Mouse (Mus musculus): Measurements from ENCODE around the gene 2310022A10Rik. TPM values are rescaled to one million over a fixed set of nuclear protein-coding genes. Genes with fewer than 3 reads are reported as not detected.

Gene 2310022A10Rik
- polyA plus RNA-seq, 1 experiment from 2014 or later, result 26.4 TPM

GRCm38 (mm10) chr7:27592217-27592929 lies 39.3 kb downstream of the 2310022A10Rik start:
- Histone ChIP-seq H3K27me3 (ENCODE audit: control insufficient read depth, insufficient read depth, low read length) (no peaks in the 10 kb centered on the region), H3K27ac (peak overlapping the region; percentile 99), H3K4me3 (replicated peaks; ENCODE audit: low read length) (peak overlapping the region; percentile 78), H3K9me3 (ENCODE audit: control insufficient read depth, low read length) (no peaks in the 10 kb centered on the region), H3K9ac (peak overlapping the region; percentile 94), H3K4me1 (replicated peaks; ENCODE audit: control insufficient read depth, insufficient read depth, low read length) (peaks cover 30% of the 10 kb centered on the region), H3K4me2 (replicated peaks) (peak overlapping the region; percentile 82), H3K36me3 (replicated peaks; ENCODE audit: control insufficient read depth, insufficient read depth) (no peaks in the 10 kb centered on the region)
- 4% methylated on average over 17 of the region's 17 CpGs for WGBS
- ATAC-seq (ENCODE audit: low FRiP score), result peak; percentile 66; the same call in 1 of the 2 replicates
- DNase-seq (ENCODE audit: low spot score), result no peak

GRCm38 (mm10) chr7:27592934-27593645 lies 40.1 kb downstream of the 2310022A10Rik start:
- no peaks in the 10 kb centered on the region for H3K36me3 ChIP-seq (replicated peaks; ENCODE audit: control insufficient read depth, insufficient read depth)
- H3K4me3 ChIP-seq (replicated peaks; ENCODE audit: low read length), result peak overlapping the region; percentile 78
- H3K4me1 ChIP-seq (replicated peaks; ENCODE audit: control insufficient read depth, insufficient read depth, low read length), result peaks cover 31% of the 10 kb centered on the region
- H3K27ac ChIP-seq, result peak overlapping the region; percentile 27
- WGBS, result 72% methylated on average over 12 of the region's 12 CpGs
- H3K27me3 ChIP-seq (ENCODE audit: control insufficient read depth, insufficient read depth, low read length), result no peaks in the 10 kb centered on the region
- peak overlapping the region; percentile 94 for H3K9ac ChIP-seq
- no peak for DNase-seq (ENCODE audit: low spot score)
- ATAC-seq (ENCODE audit: low FRiP score), result no peak
- peak overlapping the region; percentile 82 for H3K4me2 ChIP-seq (replicated peaks)
- no peaks in the 10 kb centered on the region for H3K9me3 ChIP-seq (ENCODE audit: control insufficient read depth, low read length)

DNA sequence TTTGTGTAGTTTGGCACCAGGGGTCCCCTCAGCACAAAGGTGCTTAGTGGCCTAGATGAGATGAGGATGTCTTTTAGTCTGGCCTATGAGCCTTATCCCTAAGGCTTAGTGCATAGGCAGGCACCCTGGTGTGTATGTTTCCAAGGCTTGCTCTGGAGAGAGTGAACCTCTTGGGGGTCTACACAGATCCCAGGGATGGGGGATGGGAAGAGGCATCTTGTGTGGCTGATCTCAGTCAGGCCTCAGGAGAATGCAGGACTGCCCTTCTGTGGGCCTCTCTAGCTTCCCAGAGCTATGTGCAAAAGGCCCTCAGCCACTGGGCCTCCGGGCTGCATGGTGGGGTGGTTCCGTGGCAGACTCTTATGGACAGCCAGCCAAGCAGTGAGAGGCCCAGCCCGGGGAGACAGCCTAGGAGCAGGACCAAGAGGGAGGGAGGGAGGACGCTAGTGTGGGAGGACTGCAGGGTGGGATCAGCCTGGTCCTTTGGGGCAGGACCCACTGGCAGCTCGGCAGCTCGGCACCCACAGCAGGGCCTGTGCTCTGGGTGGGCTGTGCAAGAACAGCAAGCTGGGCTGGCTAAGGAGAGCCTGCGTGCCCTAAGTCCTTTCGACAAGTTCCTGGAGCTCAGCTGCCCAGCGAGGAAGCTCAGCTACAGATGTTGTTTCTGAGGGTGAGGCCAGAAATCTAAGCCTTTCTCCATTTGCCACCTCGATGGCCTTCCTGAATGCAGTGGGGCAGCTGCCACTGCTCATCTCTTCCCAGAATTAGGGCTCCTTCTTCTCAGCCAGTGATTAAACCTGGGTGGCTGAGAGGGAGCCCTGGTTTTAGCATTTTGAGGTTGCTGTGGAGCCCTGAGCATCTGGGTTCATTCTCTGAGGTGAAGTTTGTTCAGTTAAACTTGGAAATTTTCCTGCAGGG lies 43.8 kb downstream of the 2310022A10Rik start:
- 65% methylated on average over 9 of the region's 10 CpGs for whole genome bisulfite sequencing
- peak overlapping the region; percentile 36; the same call in 1 of the 2 replicates for H3K27ac ChIP-seq
- no peak overlapping the region for H3K9ac ChIP-seq

GRCm38 (mm10) chr7:27598053-27598452 lies 45.0 kb downstream of the 2310022A10Rik start:
- H3K4me2 ChIP-seq (replicated peaks), result no peak overlapping the region
- H3K27me3 ChIP-seq (ENCODE audit: control insufficient read depth, insufficient read depth, low read length), result no peaks in the 10 kb centered on the region
- H3K9me3 ChIP-seq (ENCODE audit: control insufficient read depth, low read length), result no peaks in the 10 kb centered on the region
- no peak overlapping the region for H3K27ac ChIP-seq
- DNase-seq (ENCODE audit: low spot score) (no peak), ATAC-seq (ENCODE audit: low FRiP score) (no peak)
- H3K4me1 ChIP-seq (replicated peaks; ENCODE audit: control insufficient read depth, insufficient read depth, low read length), result peaks cover 27% of the 10 kb centered on the region
- no peaks in the 10 kb centered on the region for H3K36me3 ChIP-seq (replicated peaks; ENCODE audit: control insufficient read depth, insufficient read depth)
- H3K9ac ChIP-seq, result no peak overlapping the region
- no peak overlapping the region for H3K4me3 ChIP-seq (replicated peaks; ENCODE audit: low read length)
- WGBS, result 83% methylated on average over 7 of the region's 7 CpGs

More for the DNA sequence above, 43.8 kb downstream of the 2310022A10Rik start:
- H3K27me3 ChIP-seq (ENCODE audit: control insufficient read depth, insufficient read depth, low read length), result no peaks in the 10 kb centered on the region
- H3K4me2 ChIP-seq (replicated peaks), result no peak overlapping the region
- H3K9me3 ChIP-seq (ENCODE audit: control insufficient read depth, low read length), result no peaks in the 10 kb centered on the region
- no peak overlapping the region for H3K4me3 ChIP-seq (replicated peaks; ENCODE audit: low read length)
- ATAC-seq (ENCODE audit: low FRiP score) (no peak), DNase-seq (ENCODE audit: low spot score) (no peak)
- no peaks in the 10 kb centered on the region for H3K36me3 ChIP-seq (replicated peaks; ENCODE audit: control insufficient read depth, insufficient read depth)
- peaks cover 35% of the 10 kb centered on the region for H3K4me1 ChIP-seq (replicated peaks; ENCODE audit: control insufficient read depth, insufficient read depth, low read length)

GRCm38 (mm10) chr7:27601628-27602027 lies 48.6 kb downstream of the 2310022A10Rik start:
- WGBS, result 73% methylated on average over 4 of the region's 4 CpGs
- Histone ChIP-seq H3K36me3 (replicated peaks; ENCODE audit: control insufficient read depth, insufficient read depth) (no peaks in the 10 kb centered on the region), H3K27me3 (ENCODE audit: control insufficient read depth, insufficient read depth, low read length) (no peaks in the 10 kb centered on the region), H3K4me1 (replicated peaks; ENCODE audit: control insufficient read depth, insufficient read depth, low read length) (peaks cover 33% of the 10 kb centered on the region), H3K27ac (peak overlapping the region; percentile 43; the same call in 1 of the 2 replicates), H3K9ac (no peak overlapping the region), H3K9me3 (ENCODE audit: control insufficient read depth, low read length) (no peaks in the 10 kb centered on the region), H3K4me2 (replicated peaks) (no peak overlapping the region), H3K4me3 (replicated peaks; ENCODE audit: low read length) (no peak overlapping the region)
- DNase-seq (ENCODE audit: low spot score) (no peak), ATAC-seq (ENCODE audit: low FRiP score) (no peak)

DNA sequence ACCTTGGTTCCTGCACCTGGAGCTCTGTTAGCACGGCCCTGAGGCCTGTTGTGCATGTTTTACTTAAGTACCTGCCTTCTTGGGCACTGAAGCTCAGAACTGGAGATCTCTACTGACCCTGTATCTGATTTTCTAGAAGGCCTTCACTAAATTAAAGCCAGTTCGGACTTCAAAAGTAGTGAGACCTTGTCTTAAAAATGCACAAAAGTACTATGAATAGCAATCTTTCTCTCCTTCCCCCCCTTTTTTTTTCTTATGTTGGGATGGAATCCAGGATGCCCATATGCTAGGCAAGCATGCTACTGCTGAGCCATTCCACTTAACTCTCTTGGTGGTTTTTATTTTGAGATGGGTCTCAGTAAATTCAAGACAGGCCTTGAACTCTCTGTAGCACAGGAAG lies 49.1 kb downstream of the 2310022A10Rik start:
- DNase-seq (ENCODE audit: low spot score) (no peak), ATAC-seq (ENCODE audit: low FRiP score) (no peak)
- Histone ChIP-seq H3K4me2 (replicated peaks) (no peak overlapping the region), H3K4me1 (replicated peaks; ENCODE audit: control insufficient read depth, insufficient read depth, low read length) (peaks cover 31% of the 10 kb centered on the region; the same call in 1 of the 2 replicates), H3K27me3 (ENCODE audit: control insufficient read depth, insufficient read depth, low read length) (no peaks in the 10 kb centered on the region), H3K27ac (no peak overlapping the region; the same call in 1 of the 2 replicates), H3K4me3 (replicated peaks; ENCODE audit: low read length) (no peak overlapping the region), H3K9ac (no peak overlapping the region), H3K36me3 (replicated peaks; ENCODE audit: control insufficient read depth, insufficient read depth) (no peaks in the 10 kb centered on the region), H3K9me3 (ENCODE audit: control insufficient read depth, low read length) (no peaks in the 10 kb centered on the region)
- WGBS, result 93% methylated on average over 2 of the region's 2 CpGs

- Histone ChIP-seq H3K4me1 (replicated peaks; ENCODE audit: control insufficient read depth, insufficient read depth, low read length) (peaks cover 33% of the 10 kb centered on the region; the same call in 1 of the 2 replicates), H3K27me3 (ENCODE audit: control insufficient read depth, insufficient read depth, low read length) (no peaks in the 10 kb centered on the region), H3K36me3 (replicated peaks; ENCODE audit: control insufficient read depth, insufficient read depth) (no peaks in the 10 kb centered on the region), H3K9me3 (ENCODE audit: control insufficient read depth, low read length) (no peaks in the 10 kb centered on the region), H3K9ac (no peak overlapping the region), H3K4me2 (replicated peaks) (no peak overlapping the region), H3K4me3 (replicated peaks; ENCODE audit: low read length) (no peak overlapping the region), H3K27ac (no peak overlapping the region)
- DNase-seq (ENCODE audit: low spot score) (no peak), ATAC-seq (ENCODE audit: low FRiP score) (no peak)
- WGBS, result 83% methylated on average over 7 of the region's 7 CpGs
Measured at GRCm38 (mm10) chr7:27602835-27603234, 49.8 kb downstream of the 2310022A10Rik start.

GRCm38 (mm10) chr7:27604661-27605348 lies 51.8 kb downstream of the 2310022A10Rik start:
- Histone ChIP-seq H3K4me1 (replicated peaks; ENCODE audit: control insufficient read depth, insufficient read depth, low read length) (peaks cover 33% of the 10 kb centered on the region; the same call in 1 of the 2 replicates), H3K4me2 (replicated peaks) (no peak overlapping the region), H3K27me3 (ENCODE audit: control insufficient read depth, insufficient read depth, low read length) (no peaks in the 10 kb centered on the region), H3K27ac (peak overlapping the region; percentile 79), H3K9me3 (ENCODE audit: control insufficient read depth, low read length) (no peaks in the 10 kb centered on the region), H3K4me3 (replicated peaks; ENCODE audit: low read length) (no peak overlapping the region), H3K36me3 (replicated peaks; ENCODE audit: control insufficient read depth, insufficient read depth) (peaks cover 9% of the 10 kb centered on the region), H3K9ac (peak overlapping the region; percentile 13; the same call in 1 of the 2 replicates)
- WGBS, result 48% methylated on average over 5 of the region's 5 CpGs
- DNase-seq (ENCODE audit: low spot score), result no peak
- no peak for ATAC-seq (ENCODE audit: low FRiP score)

Data from hindbrain, embryonic 14.5 days (tissue).